Mouse (Mus musculus): ENCODE data around the gene Abhd14b. TPM values are rescaled to one million over a fixed set of nuclear protein-coding genes. Genes with fewer than 3 reads are reported as not detected.

Gene Abhd14b
- polyA plus RNA-seq, 1 experiment = 29.3 TPM

GRCm38 (mm10) chr9:106451899-106452298 lies 4.6 kb downstream of the Abhd14b start:
- no peak for DNase-seq
- Histone ChIP-seq H3K27me3 (ENCODE audit: control insufficient read depth, insufficient read depth, low read length) (no peaks in the 10 kb centered on the region), H3K36me3 (ENCODE audit: control insufficient read depth, insufficient read depth, low read length) (no peaks in the 10 kb centered on the region), H3K4me3 (ENCODE audit: control insufficient read depth, insufficient read depth, low read length) (no peak overlapping the region), H3K4me1 (replicated peaks; ENCODE audit: control insufficient read depth, insufficient read depth, low read length) (peaks cover 28% of the 10 kb centered on the region), H3K27ac (ENCODE audit: control insufficient read depth, insufficient read depth, low read length) (no peak overlapping the region)
- TF ChIP-seq POLR2A (IDR thresholded peaks at IDR 0.05; ENCODE audit: control insufficient read depth, extremely low read depth, insufficient read depth, low read length, poor library complexity) (no peak), CTCF (IDR thresholded peaks at IDR 0.05; ENCODE audit: borderline replicate concordance, control insufficient read depth, extremely low read depth, insufficient read depth, low read length, poor library complexity) (no peak)
- WGBS = 11% methylated on average over 2 of the region's 2 CpGs

- no peaks in the 10 kb centered on the region for H3K27me3 ChIP-seq (ENCODE audit: control insufficient read depth, insufficient read depth, low read length)
- peaks cover 24% of the 10 kb centered on the region for H3K4me1 ChIP-seq (replicated peaks; ENCODE audit: control insufficient read depth, insufficient read depth, low read length)
- TF ChIP-seq POLR2A (IDR thresholded peaks at IDR 0.05; ENCODE audit: control insufficient read depth, extremely low read depth, insufficient read depth, low read length, poor library complexity) (no peak), CTCF (IDR thresholded peaks at IDR 0.05; ENCODE audit: borderline replicate concordance, control insufficient read depth, extremely low read depth, insufficient read depth, low read length, poor library complexity) (no peak)
- no peak for DNase-seq
- no peak overlapping the region for H3K27ac ChIP-seq (ENCODE audit: control insufficient read depth, insufficient read depth, low read length)
- WGBS = 92% methylated on average over 6 of the region's 6 CpGs
- H3K36me3 ChIP-seq (ENCODE audit: control insufficient read depth, insufficient read depth, low read length) = no peaks in the 10 kb centered on the region
- no peak overlapping the region for H3K4me3 ChIP-seq (ENCODE audit: control insufficient read depth, insufficient read depth, low read length)
Observed at GRCm38 (mm10) chr9:106452351-106452750, 5.1 kb downstream of the Abhd14b start.

- TF ChIP-seq CTCF (IDR thresholded peaks at IDR 0.05; ENCODE audit: borderline replicate concordance, control insufficient read depth, extremely low read depth, insufficient read depth, low read length, poor library complexity) = no peak
- no peak for TF ChIP-seq POLR2A (IDR thresholded peaks at IDR 0.05; ENCODE audit: control insufficient read depth, extremely low read depth, insufficient read depth, low read length, poor library complexity)
- peaks cover 20% of the 10 kb centered on the region for H3K4me1 ChIP-seq (replicated peaks; ENCODE audit: control insufficient read depth, insufficient read depth, low read length)
- DNase-seq = no peak
- H3K36me3 ChIP-seq (ENCODE audit: control insufficient read depth, insufficient read depth, low read length) = no peaks in the 10 kb centered on the region
- WGBS = 89% methylated on average over 7 of the region's 7 CpGs
- no peak overlapping the region for H3K4me3 ChIP-seq (ENCODE audit: control insufficient read depth, insufficient read depth, low read length)
- H3K27ac ChIP-seq (ENCODE audit: control insufficient read depth, insufficient read depth, low read length) = no peak overlapping the region
- no peaks in the 10 kb centered on the region for H3K27me3 ChIP-seq (ENCODE audit: control insufficient read depth, insufficient read depth, low read length)
Observed at GRCm38 (mm10) chr9:106452821-106453220, 5.6 kb downstream of the Abhd14b start.

- 5% methylated on average over 48 of the region's 74 CpGs for WGBS
- peak; percentile 37 for DNase-seq
- Histone ChIP-seq H3K4me3 (ENCODE audit: control insufficient read depth, insufficient read depth, low read length) (peak within 1 kb of the TSS; percentile 51), H3K27me3 (ENCODE audit: control insufficient read depth, insufficient read depth, low read length) (no peaks in the 10 kb centered on the region), H3K27ac (ENCODE audit: control insufficient read depth, insufficient read depth, low read length) (no peak within 1 kb of the TSS), H3K36me3 (ENCODE audit: control insufficient read depth, insufficient read depth, low read length) (no peaks in the 10 kb centered on the region), H3K4me1 (replicated peaks; ENCODE audit: control insufficient read depth, insufficient read depth, low read length) (peaks cover 14% of the 10 kb centered on the region)
- TF ChIP-seq POLR2A (IDR thresholded peaks at IDR 0.05; ENCODE audit: control insufficient read depth, extremely low read depth, insufficient read depth, low read length, poor library complexity) (peak; percentile 18; the same call in 1 of the 2 replicates), CTCF (IDR thresholded peaks at IDR 0.05; ENCODE audit: borderline replicate concordance, control insufficient read depth, extremely low read depth, insufficient read depth, low read length, poor library complexity) (no peak)
Observed at GRCm38 (mm10) chr9:106453271-106454070, 6.2 kb downstream of the Abhd14b start, which contains the start of gene Pcbp4. Pcbp4 (plus strand) TSS chr9:106453291.

GRCm38 (mm10) chr9:106454071-106454761 lies 7.0 kb downstream of the Abhd14b start:
- DNase-seq = no peak
- no peak overlapping the region for H3K27ac ChIP-seq (ENCODE audit: control insufficient read depth, insufficient read depth, low read length)
- TF ChIP-seq CTCF (IDR thresholded peaks at IDR 0.05; ENCODE audit: borderline replicate concordance, control insufficient read depth, extremely low read depth, insufficient read depth, low read length, poor library complexity) (no peak), POLR2A (IDR thresholded peaks at IDR 0.05; ENCODE audit: control insufficient read depth, extremely low read depth, insufficient read depth, low read length, poor library complexity) (no peak)
- H3K4me3 ChIP-seq (ENCODE audit: control insufficient read depth, insufficient read depth, low read length) = peak overlapping the region; percentile 43
- H3K27me3 ChIP-seq (ENCODE audit: control insufficient read depth, insufficient read depth, low read length) = no peaks in the 10 kb centered on the region
- WGBS = 31% methylated on average over 18 of the region's 20 CpGs
- H3K36me3 ChIP-seq (ENCODE audit: control insufficient read depth, insufficient read depth, low read length) = no peaks in the 10 kb centered on the region
- peaks cover 9% of the 10 kb centered on the region for H3K4me1 ChIP-seq (replicated peaks; ENCODE audit: control insufficient read depth, insufficient read depth, low read length)

GRCm38 (mm10) chr9:106454888-106455681 lies 7.8 kb downstream of the Abhd14b start:
- 89% methylated on average over 17 of the region's 17 CpGs for WGBS
- peaks cover 9% of the 10 kb centered on the region for H3K4me1 ChIP-seq (replicated peaks; ENCODE audit: control insufficient read depth, insufficient read depth, low read length)
- no peaks in the 10 kb centered on the region for H3K27me3 ChIP-seq (ENCODE audit: control insufficient read depth, insufficient read depth, low read length)
- H3K27ac ChIP-seq (ENCODE audit: control insufficient read depth, insufficient read depth, low read length) = no peak overlapping the region
- DNase-seq = no peak
- TF ChIP-seq CTCF (IDR thresholded peaks at IDR 0.05; ENCODE audit: borderline replicate concordance, control insufficient read depth, extremely low read depth, insufficient read depth, low read length, poor library complexity) (no peak), POLR2A (IDR thresholded peaks at IDR 0.05; ENCODE audit: control insufficient read depth, extremely low read depth, insufficient read depth, low read length, poor library complexity) (no peak)
- no peak overlapping the region for H3K4me3 ChIP-seq (ENCODE audit: control insufficient read depth, insufficient read depth, low read length)
- no peaks in the 10 kb centered on the region for H3K36me3 ChIP-seq (ENCODE audit: control insufficient read depth, insufficient read depth, low read length)
